Mouse (Mus musculus): ENCODE measurements around the gene Dclre1b.

Dclre1b gene

GRCm38 (mm10) chr3:103771531-103772130, 37.6 kb downstream of the Dclre1b start:
- peak; percentile 86 for DNase-seq (ENCODE audit: low spot score)

DNA sequence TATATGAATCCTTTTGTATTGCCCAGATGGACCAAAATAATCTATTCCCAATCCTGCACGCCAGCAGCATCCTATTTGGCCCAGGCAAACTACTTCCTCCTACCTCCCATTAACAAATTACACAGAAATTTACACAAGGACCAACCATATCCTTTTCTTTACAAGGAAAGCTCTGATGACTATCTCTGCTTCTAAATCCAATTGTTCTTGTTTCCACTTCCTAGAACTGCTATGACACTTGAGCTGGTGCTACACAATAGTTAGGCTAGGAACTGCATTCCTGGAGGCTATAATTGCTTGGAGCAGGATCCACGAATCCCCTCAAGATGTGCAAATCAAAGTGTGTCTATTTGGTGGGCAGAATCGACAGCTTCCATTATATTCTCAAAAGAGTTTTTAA, 42.5 kb downstream of the Dclre1b start:
- DNase-seq (ENCODE audit: low spot score), result no peak

- no peak for DNase-seq (ENCODE audit: low spot score)
Measured at GRCm38 (mm10) chr3:103759261-103759970, 49.8 kb downstream of the Dclre1b start.

DNA sequence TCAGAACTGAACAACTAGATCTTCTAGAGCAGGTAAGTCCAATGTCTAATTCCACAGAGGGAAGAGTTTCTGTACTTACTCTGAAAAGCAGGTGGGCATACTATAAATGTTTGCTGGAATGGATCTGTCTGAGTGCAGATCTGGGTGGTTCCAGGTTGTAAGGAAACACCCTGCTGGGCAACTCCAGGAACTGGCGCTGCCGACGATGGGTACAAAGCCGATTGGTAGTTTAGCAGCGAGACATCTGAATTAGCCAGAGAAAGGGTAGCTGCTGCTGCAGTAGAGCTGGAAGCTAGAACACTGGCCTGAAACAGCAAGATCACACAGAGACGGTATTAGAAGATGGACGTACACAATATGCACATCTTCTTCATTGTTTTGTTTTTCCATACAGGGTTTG, 50.8 kb downstream of the Dclre1b start:
- DNase-seq (ENCODE audit: low spot score), result no peak

GRCm38 (mm10) chr3:103756920-103757319, 52.3 kb downstream of the Dclre1b start:
- DNase-seq (ENCODE audit: low spot score), result no peak

GRCm38 (mm10) chr3:103755351-103755750, 53.9 kb downstream of the Dclre1b start:
- DNase-seq (ENCODE audit: low spot score), result no peak

GRCm38 (mm10) chr3:103751558-103751957, 57.7 kb downstream of the Dclre1b start:
- DNase-seq (ENCODE audit: low spot score), result no peak

All from lung, postnatal 25 days (tissue).